20 mouse cellular contexts compared by ENCODE assay signal in the genomic region with DNA sequence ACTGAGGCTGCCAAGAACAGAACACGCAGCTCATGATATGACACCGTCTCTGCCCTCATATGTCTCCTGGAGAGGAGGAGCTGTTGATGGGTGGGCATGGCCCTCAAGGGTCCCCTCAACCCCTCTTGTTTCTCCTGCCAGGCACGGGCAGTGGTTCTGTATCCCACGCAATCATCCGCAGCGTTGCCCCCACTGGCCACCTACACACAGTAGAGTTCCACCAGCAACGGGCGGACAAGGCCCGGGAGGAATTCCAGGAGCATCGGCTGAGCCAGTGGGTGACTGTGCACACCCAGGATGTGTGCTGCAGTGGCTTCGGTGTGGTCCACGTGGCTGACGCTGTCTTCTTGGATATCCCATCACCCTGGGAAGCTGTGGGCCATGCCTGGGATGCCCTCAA. TPM values are rescaled to one million over a fixed set of nuclear protein-coding genes. Genes with fewer than 3 reads are reported as not detected.
DNase-seq lines count a peak whose midpoint lies in the region; ATAC-seq and TF ChIP-seq lines count a peak whose summit lies in the region.
"Had no signal": no experiment of that assay in that cellular context is flagged by ENCODE, and none has a peak within 500 bp of the region (broad histone marks: within the 10 kb centered on the region; RNA-seq: fewer than 3 reads in every experiment).

No protein-coding gene starts in this region.

- DNase-seq in heart, embryonic 10.5 days (ENCODE audit: low spot score), result no peak
- DNase-seq in midbrain, embryonic 10.5 days (ENCODE audit: low spot score), result no peak
- no peak for DNase-seq in midbrain, embryonic 14.5 days
- DNase-seq in spleen, postnatal 14 days (ENCODE audit: low spot score in 2 of 2), result no peak
- no peak for DNase-seq in gastrocnemius, adult 18-20 months (ENCODE audit: low spot score)
- DNase-seq: adrenal gland, adult 2 months; cerebellum, postnatal 36 days; forebrain, postnatal 0 days; gastrocnemius, postnatal 25 days; heart, postnatal 14 days; kidney, adult 18-20 months; kidney, postnatal 10 days; lung, adult 18-20 months had no signal

- no peak for TF ChIP-seq CTCF in intestine, postnatal 0 days (IDR thresholded peaks at IDR 0.05; ENCODE audit: low read depth)

- H3K9ac ChIP-seq in heart, embryonic 11.5 days (ENCODE audit: low read depth, low read length), result no peak overlapping the region
- H3K9ac ChIP-seq in midbrain, embryonic 14.5 days (replicated peaks; ENCODE audit: low read length), result no peak overlapping the region
- H3K9ac ChIP-seq in intestine, postnatal 0 days (ENCODE audit: low read depth, low read length), result no peak overlapping the region
- H3K9ac ChIP-seq: forebrain, postnatal 0 days; hindbrain, embryonic 14.5 days; limb, embryonic 15.5 days; midbrain, embryonic 15.5 days had no signal

- H3K4me3 ChIP-seq in heart, embryonic 10.5 days, result no peak overlapping the region
- no peak overlapping the region for H3K4me3 ChIP-seq in heart, embryonic 11.5 days (ENCODE audit: low read depth, low read length)
- H3K4me3 ChIP-seq in midbrain, embryonic 10.5 days, result peak overlapping the region; percentile 14; the same call in 1 of the 2 replicates
- H3K4me3 ChIP-seq in midbrain, embryonic 14.5 days (replicated peaks; ENCODE audit: low read depth, low read length), result no peak overlapping the region
- H3K4me3 ChIP-seq in intestine, postnatal 0 days (ENCODE audit: low read depth, low read length), result no peak overlapping the region
- H3K4me3 ChIP-seq: embryonic facial prominence, embryonic 12.5 days; limb, embryonic 15.5 days; midbrain, embryonic 15.5 days had no signal

- H3K4me2 ChIP-seq in heart, embryonic 11.5 days, result no peak overlapping the region
- H3K4me2 ChIP-seq in midbrain, embryonic 14.5 days (ENCODE audit: low read length), result no peak overlapping the region
- no peak overlapping the region for H3K4me2 ChIP-seq in intestine, postnatal 0 days (replicated peaks; ENCODE audit: low read depth)
- H3K4me2 ChIP-seq: embryonic facial prominence, embryonic 12.5 days; hindbrain, embryonic 14.5 days; limb, embryonic 15.5 days; midbrain, embryonic 15.5 days had no signal

- WGBS in heart, embryonic 10.5 days, result 94% methylated on average over 13 of the region's 13 CpGs
- WGBS in heart, embryonic 11.5 days (ENCODE audit: insufficient replicate concordance), result 93% methylated on average over 13 of the region's 13 CpGs
- 93% methylated on average over 13 of the region's 13 CpGs for WGBS in midbrain, embryonic 10.5 days
- WGBS in midbrain, embryonic 14.5 days, result 94% methylated on average over 13 of the region's 13 CpGs
- WGBS in intestine, postnatal 0 days, result 86% methylated on average over 13 of the region's 13 CpGs

- ATAC-seq in heart, embryonic 11.5 days (replicated peaks; ENCODE audit: insufficient number of reproducible peaks, low FRiP score, low TSS enrichment), result no peak
- ATAC-seq in midbrain, embryonic 14.5 days (ENCODE audit: low FRiP score, low TSS enrichment), result no peak
- no peak for ATAC-seq in intestine, postnatal 0 days
- ATAC-seq: forebrain, postnatal 0 days; midbrain, embryonic 15.5 days had no signal

- 0 out of 2 replicates have a peak overlapping the region, but pooled peaks have one; percentile 87 for H3K27ac ChIP-seq in heart, embryonic 10.5 days
- H3K27ac ChIP-seq in heart, embryonic 11.5 days (ENCODE audit: low read depth, low read length), result no peak overlapping the region
- no peak overlapping the region; the same call in 1 of the 2 replicates for H3K27ac ChIP-seq in midbrain, embryonic 10.5 days (replicated peaks)
- no peak overlapping the region for H3K27ac ChIP-seq in midbrain, embryonic 14.5 days (replicated peaks; ENCODE audit: low read depth, low read length)
- H3K27ac ChIP-seq in intestine, postnatal 0 days (ENCODE audit: low read depth, low read length), result peak overlapping the region; percentile 28; the same call in 1 of the 2 replicates
- H3K27ac ChIP-seq: embryonic facial prominence, embryonic 12.5 days; hindbrain, embryonic 14.5 days; limb, embryonic 15.5 days; midbrain, embryonic 15.5 days had no signal

- peaks cover 78% of the 10 kb centered on the region for H3K4me1 ChIP-seq in heart, embryonic 10.5 days
- H3K4me1 ChIP-seq in heart, embryonic 11.5 days (ENCODE audit: control insufficient read depth, insufficient read depth, low read length), result peaks cover 30% of the 10 kb centered on the region
- H3K4me1 ChIP-seq in midbrain, embryonic 10.5 days, result peaks cover 53% of the 10 kb centered on the region
- peaks cover 14% of the 10 kb centered on the region for H3K4me1 ChIP-seq in midbrain, embryonic 14.5 days (ENCODE audit: control insufficient read depth, insufficient read depth, low read length)
- H3K4me1 ChIP-seq in intestine, postnatal 0 days (replicated peaks; ENCODE audit: control insufficient read depth, insufficient read depth, low read length), result peaks cover 20% of the 10 kb centered on the region

- peaks cover 39% of the 10 kb centered on the region for H3K36me3 ChIP-seq in heart, embryonic 10.5 days
- H3K36me3 ChIP-seq in heart, embryonic 11.5 days (ENCODE audit: control insufficient read depth, insufficient read depth, low read length), result no peaks in the 10 kb centered on the region
- peaks cover 52% of the 10 kb centered on the region for H3K36me3 ChIP-seq in midbrain, embryonic 10.5 days
- 0 out of 2 replicates have a peak, but pooled peaks cover 15% of the 10 kb centered on the region for H3K36me3 ChIP-seq in midbrain, embryonic 14.5 days (ENCODE audit: control insufficient read depth, insufficient read depth, low read length)
- H3K36me3 ChIP-seq in intestine, postnatal 0 days (ENCODE audit: control insufficient read depth, insufficient read depth), result peaks cover 18% of the 10 kb centered on the region; the same call in 1 of the 2 replicates
- H3K36me3 ChIP-seq: midbrain, embryonic 15.5 days had no signal

- H3K9me3 ChIP-seq in heart, embryonic 10.5 days, result no peaks in the 10 kb centered on the region
- no peaks in the 10 kb centered on the region for H3K9me3 ChIP-seq in heart, embryonic 11.5 days (replicated peaks; ENCODE audit: control insufficient read depth, low read length)
- no peaks in the 10 kb centered on the region for H3K9me3 ChIP-seq in midbrain, embryonic 10.5 days (replicated peaks)
- no peaks in the 10 kb centered on the region for H3K9me3 ChIP-seq in midbrain, embryonic 14.5 days (ENCODE audit: control insufficient read depth, low read length)
- H3K9me3 ChIP-seq in intestine, postnatal 0 days (ENCODE audit: control insufficient read depth), result no peaks in the 10 kb centered on the region
- H3K9me3 ChIP-seq: embryonic facial prominence, embryonic 12.5 days; limb, embryonic 15.5 days; midbrain, embryonic 15.5 days had no signal

- H3K27me3 ChIP-seq in heart, embryonic 10.5 days (ENCODE audit: insufficient read depth, poor library complexity, severe bottlenecking), result no peaks in the 10 kb centered on the region
- no peaks in the 10 kb centered on the region for H3K27me3 ChIP-seq in heart, embryonic 11.5 days (ENCODE audit: control insufficient read depth, insufficient read depth, low read length)
- peaks cover 11% of the 10 kb centered on the region for H3K27me3 ChIP-seq in midbrain, embryonic 10.5 days (ENCODE audit: low read depth, poor library complexity, severe bottlenecking)
- H3K27me3 ChIP-seq in midbrain, embryonic 14.5 days (ENCODE audit: control insufficient read depth, insufficient read depth, low read length), result no peaks in the 10 kb centered on the region
- no peaks in the 10 kb centered on the region for H3K27me3 ChIP-seq in intestine, postnatal 0 days (replicated peaks; ENCODE audit: control insufficient read depth, insufficient read depth, low read length)
- H3K27me3 ChIP-seq: embryonic facial prominence, embryonic 12.5 days; midbrain, embryonic 15.5 days had no signal

RNA-seq across cellular contexts. Expression of gene Trmt61a, which starts 2.8 kb away (rescaled TPM):
- 12.7 and 18.9 TPM in 2 replicates for polyA plus RNA-seq in heart, embryonic 10.5 days (2016; fragmentation: Nextera tagmentation; extraction: Ambion mirVana)
- polyA plus RNA-seq in heart, embryonic 11.5 days (2014; fragmentation: Nextera tagmentation; extraction: Ambion mirVana), result 3.4 and 4.6 TPM in 2 replicates
- polyA plus RNA-seq in midbrain, embryonic 10.5 days (2016; fragmentation: Nextera tagmentation; extraction: Ambion mirVana), result 18.4 and 18.7 TPM in 2 replicates
- 7.0 and 8.0 TPM in 2 replicates for polyA plus RNA-seq in midbrain, embryonic 14.5 days (2014; fragmentation: Nextera tagmentation; extraction: Ambion mirVana)
- 5.6 TPM in 2 replicates for polyA plus RNA-seq in intestine, postnatal 0 days (2015; fragmentation: Nextera tagmentation; extraction: Ambion mirVana)
- 1 to 10 TPM; 2.4 to 3.9 TPM for total RNA-seq in gastrocnemius, adult 18-20 months (2021)

RNA-seq across cellular contexts. Expression of gene Ckb, which starts 8.5 kb away (rescaled TPM):
- 408 and 575 TPM in 2 replicates for polyA plus RNA-seq in heart, embryonic 10.5 days (2016; fragmentation: Nextera tagmentation; extraction: Ambion mirVana)
- polyA plus RNA-seq in heart, embryonic 11.5 days (2014; fragmentation: Nextera tagmentation; extraction: Ambion mirVana), result 454 and 458 TPM in 2 replicates
- 2,837 and 3,349 TPM in 2 replicates for polyA plus RNA-seq in midbrain, embryonic 10.5 days (2016; fragmentation: Nextera tagmentation; extraction: Ambion mirVana)
- polyA plus RNA-seq in midbrain, embryonic 14.5 days (2014; fragmentation: Nextera tagmentation; extraction: Ambion mirVana), result 1,414 and 1,526 TPM in 2 replicates
- 628 and 645 TPM in 2 replicates for polyA plus RNA-seq in intestine, postnatal 0 days (2015; fragmentation: Nextera tagmentation; extraction: Ambion mirVana)
- 10 to 100 TPM in 1 of 2 experiments, 1 to 10 TPM in 1; 5.9 to 12.2 TPM for total RNA-seq in gastrocnemius, adult 18-20 months (2021)
- total RNA-seq: MEL had no signal

RNA-seq across cellular contexts. Expression of gene Bag5, which starts 32.4 kb away (rescaled TPM):
- polyA plus RNA-seq in heart, embryonic 10.5 days (2016; fragmentation: Nextera tagmentation; extraction: Ambion mirVana), result 43.7 and 47.7 TPM in 2 replicates
- 41.8 and 42.8 TPM in 2 replicates for polyA plus RNA-seq in heart, embryonic 11.5 days (2014; fragmentation: Nextera tagmentation; extraction: Ambion mirVana)
- 57.2 and 62.0 TPM in 2 replicates for polyA plus RNA-seq in midbrain, embryonic 10.5 days (2016; fragmentation: Nextera tagmentation; extraction: Ambion mirVana)
- polyA plus RNA-seq in midbrain, embryonic 14.5 days (2014; fragmentation: Nextera tagmentation; extraction: Ambion mirVana), result 67.3 and 72.9 TPM in 2 replicates
- 29.6 and 32.1 TPM in 2 replicates for polyA plus RNA-seq in intestine, postnatal 0 days (2015; fragmentation: Nextera tagmentation; extraction: Ambion mirVana)
- 10 to 100 TPM; 16.0 to 16.9 TPM for total RNA-seq in gastrocnemius, adult 18-20 months (2021)

RNA-seq across cellular contexts. Expression of gene Apopt1, which starts 32.4 kb away (rescaled TPM):
- polyA plus RNA-seq in heart, embryonic 10.5 days (2016; fragmentation: Nextera tagmentation; extraction: Ambion mirVana), result 53.3 and 55.2 TPM in 2 replicates
- polyA plus RNA-seq in heart, embryonic 11.5 days (2014; fragmentation: Nextera tagmentation; extraction: Ambion mirVana), result 50.0 and 51.3 TPM in 2 replicates
- polyA plus RNA-seq in midbrain, embryonic 10.5 days (2016; fragmentation: Nextera tagmentation; extraction: Ambion mirVana), result 59.8 and 59.9 TPM in 2 replicates
- polyA plus RNA-seq in midbrain, embryonic 14.5 days (2014; fragmentation: Nextera tagmentation; extraction: Ambion mirVana), result 57.6 and 66.0 TPM in 2 replicates
- 42.6 and 44.8 TPM in 2 replicates for polyA plus RNA-seq in intestine, postnatal 0 days (2015; fragmentation: Nextera tagmentation; extraction: Ambion mirVana)
- 10 to 100 TPM; 40.5 to 43.5 TPM for total RNA-seq in gastrocnemius, adult 18-20 months (2021)

Comparison
In these comparisons a context has a peak if more than half of its experiments do, and no peak if none do; other contexts are left out.
1. H3K27ac ChIP-seq: peak in heart, embryonic 10.5 days (single experiment) and intestine, postnatal 0 days (single experiment); none in heart, embryonic 11.5 days (single experiment), midbrain, embryonic 10.5 days (single experiment) and midbrain, embryonic 14.5 days (single experiment).